Mouse (Mus musculus) heart, adult 2 months (tissue): ENCODE measurements around the gene Prodh2. TPM values are rescaled to one million over a fixed set of nuclear protein-coding genes. Genes with fewer than 3 reads are reported as not detected.

Experiments used
- DNase-seq, 2 experiments: peaks; one replicate each; pipeline ENCODE4 v3.0.0; 2021
- H3K27ac ChIP-seq: fragments of 200-600 bp; 2 replicates; pipeline ENCODE4 v1.8.1; 2022
- H3K27me3 ChIP-seq: fragments of 200-500 bp; 2 replicates; pipeline ENCODE4 v1.6.1; 2012; ENCODE audit warnings: mild to moderate bottlenecking, low read length, inconsistent platforms, mixed read lengths; ENCODE audit not compliant: control insufficient read depth, insufficient read depth
- H3K36me3 ChIP-seq: fragments of 200-500 bp; 2 replicates; pipeline ENCODE4 v1.6.1; 2012; ENCODE audit warnings: low read length, inconsistent platforms; ENCODE audit not compliant: control insufficient read depth, insufficient read depth
- H3K4me1 ChIP-seq: fragments of 200-500 bp; 2 replicates; pipeline ENCODE4 v1.6.1; 2011; ENCODE audit warnings: low read length; ENCODE audit not compliant: control insufficient read depth, insufficient read depth
- H3K4me3 ChIP-seq: fragments of 200-600 bp; 2 replicates; pipeline ENCODE4 v1.8.1; 2022
- H3K79me2 ChIP-seq: fragments of 200-500 bp; replicated peaks from 2 replicates; pipeline ENCODE4 v1.6.1; 2012; ENCODE audit warnings: mild to moderate bottlenecking, inconsistent platforms, low read length, moderate library complexity, mixed read lengths; ENCODE audit not compliant: control insufficient read depth, insufficient read depth
- H3K9ac ChIP-seq: fragments of 200-500 bp; 2 replicates; pipeline ENCODE4 v1.6.1; 2012; ENCODE audit warnings: low read depth, mild to moderate bottlenecking, control low read depth, inconsistent platforms, low read length, mixed read lengths
- CTCF ChIP-seq: fragments of 200-600 bp; IDR thresholded peaks from 2 replicates; pipeline ENCODE4 v1.8.1; 2022; ENCODE audit warnings: antibody characterized with exemption, mild to moderate bottlenecking, moderate library complexity
- EP300 ChIP-seq: fragments of 200-500 bp; IDR thresholded peaks from 2 replicates; pipeline ENCODE4 v1.6.1; 2011; ENCODE audit warnings: low read depth, low read length, control low read depth; ENCODE audit not compliant: insufficient read depth
- POLR2A ChIP-seq: fragments of 200-500 bp; IDR thresholded peaks from 2 replicates; pipeline ENCODE4 v1.6.1; 2011; ENCODE audit warnings: mild to moderate bottlenecking, low read depth, low read length, control low read depth; ENCODE audit not compliant: insufficient read depth
- WGBS: fragments of 180-500 bp; shearing (Covaris S2); methylation state at CpG from one replicate; pipeline ENCODE4 v1.1.7; 2018; 5-methylcytosine and 5-hydroxymethylcytosine counted together
- intact Hi-C: fragments of 180-260 bp; cut with DNase I; formaldehyde crosslinking; loops from one replicate; pipeline ENCODE4 v1.15.1; 2025
- microRNA-seq, 2 experiments: library from miRNA; unstranded; fragments of <30 nt; microRNA quantifications; one replicate each; pipeline ENCODE4 v1.2.0; 2021
- polyA plus RNA-seq: library from polyadenylated mRNA; depleted of rRNA; stranded (reverse); fragments of >200 nt; gene quantifications from 2 replicates; pipeline ENCODE4 v1.2.3, GENCODE M21; 2012; rRNA removed
- total RNA-seq, 2 experiments: library from RNA; stranded (reverse); gene quantifications; 2 replicates each; pipeline ENCODE4 v1.2.3; 2021

Gene Prodh2
- total and polyA plus RNA-seq, 3 experiments: not detected

GRCm38 (mm10) chr7:30562526-30563116, 69.2 kb downstream of the Prodh2 start:
- peaks cover 5% of the 10 kb centered on the region for H3K4me1 ChIP-seq
- peak overlapping the region; percentile 99 for H3K27ac ChIP-seq
- no peaks in the 10 kb centered on the region for H3K36me3 ChIP-seq
- H3K9ac ChIP-seq: peak overlapping the region; percentile 41
- intact Hi-C loops: loop anchor here (1.0 kb wide), 1 partner anchor 26 kb away; the partner anchor contains the start of gene Kmt2b
- under 1% methylated on average over 27 of the region's 27 CpGs for WGBS
- TF ChIP-seq POLR2A: no peak
- TF ChIP-seq CTCF: no peak
- no peak for TF ChIP-seq EP300
- peak overlapping the region; percentile 71 for H3K4me3 ChIP-seq
- H3K79me2 ChIP-seq: no peaks in the 10 kb centered on the region
- H3K27me3 ChIP-seq: no peaks in the 10 kb centered on the region
- DNase-seq: no peak

Small RNA genes within 50 kb of the gene (microRNA-seq; reads per million reads assigned to microRNA genes)
- 5.4 to 6.7 reads per million in 2 experiments for gene Gm38670

Other genes starting within 250 kb of the Prodh2 start
Only the 30 nearest of the 33 such genes appear.
- 1 to 10 TPM in 1 of 2 experiments, under 1 TPM in 1; 0.97 to 1.7 TPM for gene Wdr62, start 213.2 kb upstream of the Prodh2 start, total RNA-seq
- gene Wdr62, start 213.2 kb upstream of the Prodh2 start, polyA plus RNA-seq: 3.7 and 5.3 TPM in 2 replicates
- 1 to 10 TPM; 5.6 TPM for gene Clip3, start 201.9 kb upstream of the Prodh2 start, total RNA-seq
- 5.6 and 6.6 TPM in 2 replicates for gene Clip3, start 201.9 kb upstream of the Prodh2 start, polyA plus RNA-seq
- gene Alkbh6, start 184.9 kb upstream of the Prodh2 start, total RNA-seq: 10 to 100 TPM; 24.0 to 29.5 TPM
- gene Alkbh6, start 184.9 kb upstream of the Prodh2 start, polyA plus RNA-seq: 59.6 and 61.7 TPM in 2 replicates
- under 1 TPM; 0.26 to 0.50 TPM for gene Syne4, start 178.8 kb upstream of the Prodh2 start, total RNA-seq
- gene Syne4, start 178.8 kb upstream of the Prodh2 start, polyA plus RNA-seq: 5.3 and 5.6 TPM in 2 replicates
- under 1 TPM; 0.55 to 0.63 TPM for gene E130208F15Rik, start 171.9 kb upstream of the Prodh2 start, total RNA-seq
- 0.31 and 0.41 TPM in 2 replicates for gene E130208F15Rik, start 171.9 kb upstream of the Prodh2 start, polyA plus RNA-seq
- 10 to 100 TPM; 12.5 TPM for gene Sdhaf1, start 169.7 kb upstream of the Prodh2 start, total RNA-seq
- 17.4 and 17.9 TPM in 2 replicates for gene Sdhaf1, start 169.7 kb upstream of the Prodh2 start, polyA plus RNA-seq
- 1 to 10 TPM; 1.1 to 1.3 TPM for gene Lrfn3, start 130.8 kb upstream of the Prodh2 start, total RNA-seq
- 1.4 and 1.9 TPM in 2 replicates for gene Lrfn3, start 130.8 kb upstream of the Prodh2 start, polyA plus RNA-seq
- gene Tyrobp, start 79.9 kb upstream of the Prodh2 start, total RNA-seq: 10 to 100 TPM; 20.1 to 23.6 TPM
- 62.7 and 65.5 TPM in 2 replicates for gene Tyrobp, start 79.9 kb upstream of the Prodh2 start, polyA plus RNA-seq
- gene Hcst, start 73.8 kb upstream of the Prodh2 start, total RNA-seq: under 1 TPM in 1 of 2 experiments, not detected in 1; 0.59 TPM
- gene Hcst, start 73.8 kb upstream of the Prodh2 start, polyA plus RNA-seq: 4.8 TPM in 1 of 2 replicates, not detected in the other
- gene Nfkbid, start 71.9 kb upstream of the Prodh2 start, total RNA-seq: under 1 TPM; 0.47 to 0.66 TPM
- 0.94 and 1.3 TPM in 2 replicates for gene Nfkbid, start 71.9 kb upstream of the Prodh2 start, polyA plus RNA-seq
- gene Aplp1, start 48.1 kb upstream of the Prodh2 start, total RNA-seq: 1 to 10 TPM; 3.2 to 3.5 TPM
- 3.6 and 6.2 TPM in 2 replicates for gene Aplp1, start 48.1 kb upstream of the Prodh2 start, polyA plus RNA-seq
- gene Kirrel2, start 35.9 kb upstream of the Prodh2 start, total RNA-seq: not detected
- gene Kirrel2, start 35.9 kb upstream of the Prodh2 start, polyA plus RNA-seq: not detected in 2 replicates
- gene Nphs1, start 35.3 kb upstream of the Prodh2 start, total RNA-seq: not detected
- 0.04 TPM in 1 of 2 replicates, not detected in the other for gene Nphs1, start 35.3 kb upstream of the Prodh2 start, polyA plus RNA-seq
- under 1 TPM; 0.34 to 0.37 TPM for gene Arhgap33, start 41.4 kb downstream of the Prodh2 start, total RNA-seq
- 2.3 and 3.0 TPM in 2 replicates for gene Arhgap33, start 41.4 kb downstream of the Prodh2 start, polyA plus RNA-seq
- gene Hspb6, start 58.6 kb downstream of the Prodh2 start, total RNA-seq: 100 to 1,000 TPM; 718 to 804 TPM
- 1,866 and 1,945 TPM in 2 replicates for gene Hspb6, start 58.6 kb downstream of the Prodh2 start, polyA plus RNA-seq
- gene Proser3, start 58.7 kb downstream of the Prodh2 start, total RNA-seq: 1 to 10 TPM; 2.5 to 6.3 TPM
- 5.6 and 5.8 TPM in 2 replicates for gene Proser3, start 58.7 kb downstream of the Prodh2 start, polyA plus RNA-seq
- gene Lin37, start 66.2 kb downstream of the Prodh2 start, total RNA-seq: 10 to 100 TPM; 13.7 to 16.0 TPM
- gene Lin37, start 66.2 kb downstream of the Prodh2 start, polyA plus RNA-seq: 16.2 and 20.0 TPM in 2 replicates
- gene U2af1l4, start 69.7 kb downstream of the Prodh2 start, total RNA-seq: 10 to 100 TPM; 56.0 to 67.9 TPM
- gene U2af1l4, start 69.7 kb downstream of the Prodh2 start, polyA plus RNA-seq: 61.3 and 71.4 TPM in 2 replicates
- 1 to 10 TPM; 1.1 to 1.9 TPM for gene Gm49396, start 69.7 kb downstream of the Prodh2 start, total RNA-seq
- gene Gm49396, start 69.7 kb downstream of the Prodh2 start, polyA plus RNA-seq: 1.6 and 3.1 TPM in 2 replicates
- 10 to 100 TPM; 75.6 to 85.7 TPM for gene Psenen, start 70.0 kb downstream of the Prodh2 start, total RNA-seq
- gene Psenen, start 70.0 kb downstream of the Prodh2 start, polyA plus RNA-seq: 109 and 124 TPM in 2 replicates
- gene Igflr1, start 71.8 kb downstream of the Prodh2 start, total RNA-seq: under 1 TPM; 0.23 to 0.75 TPM
- gene Igflr1, start 71.8 kb downstream of the Prodh2 start, polyA plus RNA-seq: 1.2 and 3.7 TPM in 2 replicates
- gene Kmt2b, start 95.1 kb downstream of the Prodh2 start, total RNA-seq: 10 to 100 TPM; 15.6 to 15.9 TPM
- gene Kmt2b, start 95.1 kb downstream of the Prodh2 start, polyA plus RNA-seq: 25.6 and 28.3 TPM in 2 replicates
- under 1 TPM in 1 of 2 experiments, not detected in 1; 0.11 TPM for gene Zbtb32, start 105.3 kb downstream of the Prodh2 start, total RNA-seq
- 0.20 and 0.64 TPM in 2 replicates for gene Zbtb32, start 105.3 kb downstream of the Prodh2 start, polyA plus RNA-seq
- under 1 TPM in 1 of 2 experiments, not detected in 1; 0.36 TPM for gene Upk1a, start 119.2 kb downstream of the Prodh2 start, total RNA-seq
- gene Upk1a, start 119.2 kb downstream of the Prodh2 start, polyA plus RNA-seq: 2.8 and 4.8 TPM in 2 replicates
- 1,000 to 10,000 TPM; 4,061 to 4,696 TPM for gene Cox6b1, start 132.5 kb downstream of the Prodh2 start, total RNA-seq
- gene Cox6b1, start 132.5 kb downstream of the Prodh2 start, polyA plus RNA-seq: 1,860 and 2,330 TPM in 2 replicates
- not detected for gene Etv2, start 142.2 kb downstream of the Prodh2 start, total RNA-seq
- not detected in 2 replicates for gene Etv2, start 142.2 kb downstream of the Prodh2 start, polyA plus RNA-seq
- 10 to 100 TPM; 47.7 to 51.3 TPM for gene Rbm42, start 156.7 kb downstream of the Prodh2 start, total RNA-seq
- 25.8 and 29.1 TPM in 2 replicates for gene Rbm42, start 156.7 kb downstream of the Prodh2 start, polyA plus RNA-seq
- 1 to 10 TPM; 3.3 to 3.9 TPM for gene Haus5, start 171.4 kb downstream of the Prodh2 start, total RNA-seq
- gene Haus5, start 171.4 kb downstream of the Prodh2 start, polyA plus RNA-seq: 3.7 and 4.9 TPM in 2 replicates
- under 1 TPM in 1 of 2 experiments, not detected in 1; 0.52 TPM for gene Pmis2, start 178.0 kb downstream of the Prodh2 start, total RNA-seq
- gene Pmis2, start 178.0 kb downstream of the Prodh2 start, polyA plus RNA-seq: not detected in 2 replicates
- gene 2200002J24Rik, start 205.3 kb downstream of the Prodh2 start, total RNA-seq: not detected
- gene 2200002J24Rik, start 205.3 kb downstream of the Prodh2 start, polyA plus RNA-seq: 0.35 TPM in 1 of 2 replicates, not detected in the other